Mouse (Mus musculus) stomach, postnatal 0 days (tissue): ENCODE measurements around the gene Pde10a.

Source experiments
- CTCF ChIP-seq: IDR thresholded peaks from 2 replicates; pipeline ENCODE4 v1.5.1; 2016; ENCODE audit warnings: antibody characterized with exemption, low read depth, mild to moderate bottlenecking, moderate library complexity
- EP300 ChIP-seq: optimal IDR thresholded peaks from 2 replicates; pipeline ENCODE3; 2016; ENCODE audit warnings: antibody characterized with exemption

- no peak for TF ChIP-seq CTCF
- TF ChIP-seq EP300: no peak
These were observed 272.5 kb downstream of the Pde10a start for GRCm38 (mm10) chr17:8797624-8798023.
